Mouse (Mus musculus): ENCODE results near the gene Gm9964.
A peak's percentile ranks its signal among the peaks of the same experiment; 100 is the strongest.
"Not testable (repeated sequence)": the region's sequence is repeated elsewhere in the genome, so short reads cannot be mapped to it uniquely, and the experiment has no call there.

Gene Gm9964

GRCm38 (mm10) chr11:79296856-79297491 is at the start of gene Gm9964:
TSS of gene Gm9964 (minus strand) at chr11:79296906.
- no peak for DNase-seq (ENCODE audit: low spot score)

DNA sequence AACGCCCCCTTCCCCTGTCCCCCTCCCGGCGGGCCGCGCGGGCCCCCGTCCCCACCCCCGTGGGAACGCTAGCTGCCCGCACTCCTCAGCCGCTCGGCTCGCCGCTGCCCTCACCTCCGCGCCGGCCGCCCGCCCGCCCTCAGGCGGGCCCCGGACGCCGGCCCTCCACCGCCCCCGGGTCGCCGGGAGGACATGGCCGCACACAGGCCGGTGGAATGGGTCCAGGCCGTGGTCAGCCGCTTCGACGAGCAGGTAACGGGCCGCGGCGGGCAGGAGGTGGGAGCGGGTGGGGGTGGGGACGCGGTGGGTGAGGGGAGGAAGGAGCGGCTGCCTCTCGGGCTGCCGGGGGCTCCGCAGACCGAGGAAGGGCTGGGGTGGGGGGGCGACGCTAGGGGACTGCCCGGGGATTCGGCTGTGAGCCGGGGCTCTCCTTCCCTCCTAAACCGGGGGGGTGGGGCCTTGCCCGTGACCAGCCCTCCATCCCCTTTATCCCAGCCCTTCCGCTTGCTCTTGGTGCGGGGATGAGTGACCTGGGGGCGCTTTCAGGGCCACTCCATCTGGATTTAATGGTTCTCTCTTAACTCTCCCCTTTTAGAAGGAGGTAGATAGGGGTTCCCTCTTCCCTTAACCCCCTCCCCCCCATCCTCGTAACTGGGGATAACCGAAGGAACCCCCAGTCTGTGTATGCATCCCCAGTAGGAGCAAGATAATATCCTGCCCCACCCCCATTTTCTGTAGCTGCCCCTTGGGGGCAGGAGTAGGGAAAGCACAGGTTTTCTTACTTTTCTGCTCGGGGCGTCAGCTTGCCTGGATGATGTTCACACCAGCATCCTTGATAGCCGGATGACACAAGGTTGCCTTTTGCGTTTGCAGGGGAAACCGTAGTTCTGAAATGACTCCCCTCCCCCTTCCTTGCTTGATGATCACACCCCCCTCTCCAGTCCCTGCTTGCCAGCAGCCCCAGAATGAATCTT is 43.4 kb upstream of the Gm9964 start:
- DNase-seq (ENCODE audit: low spot score), result no peak

GRCm38 (mm10) chr11:79339234-79339807 is 42.6 kb upstream of the Gm9964 start, which contains the start of gene Nf1:
TSS of gene Nf1 (plus strand) at chr11:79339693.
- peak; percentile 94 for DNase-seq (ENCODE audit: low spot score)

DNA sequence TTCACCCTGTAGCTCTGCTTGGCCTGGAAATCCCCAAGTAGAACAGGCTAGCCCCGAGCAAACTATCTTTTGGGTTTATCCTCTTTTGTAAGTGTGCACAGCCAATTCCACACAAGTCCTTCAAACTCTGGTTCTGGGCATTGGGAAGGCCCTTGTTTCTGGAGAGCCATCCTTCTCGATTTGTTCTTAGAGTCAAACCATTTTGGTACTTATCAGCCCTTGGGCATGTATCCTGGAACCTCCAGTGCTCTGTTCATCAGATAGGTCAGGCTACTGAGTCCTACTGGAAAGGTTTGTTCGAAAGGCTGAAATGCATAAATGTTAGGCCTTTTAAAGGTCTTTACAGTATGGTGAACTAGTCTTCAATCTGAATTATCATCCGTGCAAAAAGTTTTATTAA is 41.9 kb upstream of the Gm9964 start:
- no peak for DNase-seq (ENCODE audit: low spot score)

- DNase-seq (ENCODE audit: low spot score), result no peak
Measured at GRCm38 (mm10) chr11:79336722-79337267, 40.1 kb upstream of the Gm9964 start.

DNA sequence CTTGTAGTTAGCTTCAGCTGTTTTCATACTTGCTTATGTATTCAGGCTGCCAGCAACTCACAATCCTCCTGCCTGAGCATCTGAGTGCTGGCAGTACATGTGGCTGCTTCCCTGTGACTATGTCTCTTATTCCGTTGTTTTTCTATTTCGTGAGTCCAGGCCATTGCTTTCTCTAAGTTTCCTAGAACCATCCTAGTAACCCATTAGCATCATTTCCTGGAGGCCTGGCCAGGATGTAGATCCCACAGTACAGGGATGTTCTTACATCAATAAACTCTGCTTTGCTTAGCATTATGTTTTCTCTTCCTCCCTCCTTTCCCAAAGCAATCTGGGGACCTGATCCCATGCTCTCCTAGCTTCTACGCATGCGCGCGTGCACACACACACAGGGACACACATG is 38.4 kb upstream of the Gm9964 start:
- DNase-seq (ENCODE audit: low spot score), result no peak

DNA sequence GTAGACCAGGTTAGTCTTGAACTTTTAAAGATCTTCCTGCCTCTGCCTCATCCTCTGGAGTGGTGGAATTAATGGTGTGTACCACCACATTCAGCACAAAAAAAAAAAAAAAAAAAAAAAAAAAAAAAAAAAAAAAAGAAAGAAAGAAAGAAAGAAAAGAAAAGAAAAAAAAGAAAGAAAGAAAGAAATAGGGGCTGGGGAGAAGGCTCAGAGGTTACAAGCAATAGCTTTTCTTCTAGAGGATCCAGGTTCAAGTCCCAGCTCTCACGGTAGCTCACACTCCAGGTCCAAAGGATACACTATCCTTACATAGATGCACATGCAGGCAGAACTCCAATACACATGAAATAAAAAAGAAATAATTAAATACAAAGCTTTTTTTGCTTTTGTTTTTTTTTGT is 32.9 kb upstream of the Gm9964 start:
- DNase-seq (ENCODE audit: low spot score), result no peak

GRCm38 (mm10) chr11:79328060-79328459 is 31.4 kb upstream of the Gm9964 start:
- no peak for DNase-seq (ENCODE audit: low spot score)

DNA sequence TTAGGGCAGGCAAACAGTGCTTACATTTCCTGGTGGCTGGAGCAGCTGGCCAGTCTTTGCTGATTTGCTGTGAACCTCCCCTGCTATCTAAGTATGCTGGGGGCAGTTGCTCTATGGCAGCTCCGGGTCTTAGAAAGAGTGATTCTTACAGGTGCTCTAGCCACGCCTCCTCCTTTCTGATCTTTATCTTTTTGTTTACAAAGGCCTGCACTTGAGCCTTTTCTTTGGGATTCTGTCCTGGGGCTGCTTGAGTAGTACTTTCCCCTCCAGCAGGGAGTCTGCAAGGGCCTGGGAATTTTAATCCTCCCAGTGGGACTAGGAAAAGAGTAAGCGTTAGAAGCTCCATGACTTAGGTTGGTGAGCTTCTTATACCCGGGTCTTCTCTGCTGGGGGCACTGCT is 30.4 kb upstream of the Gm9964 start:
- DNase-seq (ENCODE audit: low spot score), result no peak

- peak; percentile 54 for DNase-seq (ENCODE audit: low spot score)
Measured at GRCm38 (mm10) chr11:79325663-79326062, 29.0 kb upstream of the Gm9964 start.

- no peak for DNase-seq (ENCODE audit: low spot score)
Measured at GRCm38 (mm10) chr11:79323985-79324685, 27.4 kb upstream of the Gm9964 start.

DNA sequence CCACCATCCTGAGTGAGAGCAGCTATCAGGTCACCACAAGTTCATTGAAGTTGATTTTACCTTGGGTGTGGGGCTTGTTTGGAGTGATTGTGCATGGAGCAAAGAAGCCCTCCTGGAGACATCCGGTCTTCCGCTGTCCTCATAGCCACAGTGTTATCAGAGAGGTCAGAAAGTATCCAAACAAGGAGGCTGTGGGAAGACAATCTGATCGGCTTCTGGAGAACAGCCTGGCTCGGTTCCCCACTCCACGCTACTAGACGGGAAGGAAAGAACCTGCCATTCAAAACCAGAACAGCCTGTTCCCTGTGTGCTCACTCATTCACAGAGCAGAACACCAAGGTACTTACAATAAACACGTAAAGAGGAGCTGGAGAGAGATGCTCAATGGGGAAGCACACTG is 23.1 kb upstream of the Gm9964 start:
- DNase-seq (ENCODE audit: low spot score), result peak; percentile 74

DNA sequence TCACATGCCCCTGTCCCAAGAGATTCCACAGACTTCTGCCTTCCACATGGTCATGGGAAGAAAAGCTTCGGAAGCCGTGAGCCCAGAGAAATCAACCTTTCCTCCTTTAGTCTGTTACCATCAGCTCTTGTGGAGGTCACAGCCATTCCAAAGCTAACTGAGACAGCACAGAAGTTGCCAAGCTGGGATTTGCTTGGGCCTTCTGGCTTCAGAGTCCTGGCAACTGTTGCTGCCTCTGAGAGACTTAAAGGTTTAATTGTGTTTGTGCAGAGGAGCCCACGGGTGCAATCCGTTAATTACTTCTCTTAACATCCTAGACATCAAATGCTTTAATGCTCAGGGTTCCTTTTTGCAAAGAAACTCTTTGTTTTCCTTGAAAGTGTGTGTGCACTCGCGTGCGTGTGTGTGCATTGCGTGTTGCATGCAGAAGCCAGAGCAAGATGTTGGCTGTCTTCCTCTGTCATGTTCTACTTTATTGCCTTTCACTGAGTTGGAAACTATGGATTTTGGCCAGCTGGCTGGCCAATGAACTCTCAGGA is 20.2 kb upstream of the Gm9964 start:
- no peak for DNase-seq (ENCODE audit: low spot score)

GRCm38 (mm10) chr11:79310467-79310866 is 13.8 kb upstream of the Gm9964 start:
- DNase-seq (ENCODE audit: low spot score), result no peak

- DNase-seq (ENCODE audit: low spot score), result no peak
Measured at GRCm38 (mm10) chr11:79307560-79308200, 11.0 kb upstream of the Gm9964 start.

- peak; percentile 59 for DNase-seq (ENCODE audit: low spot score)
Measured at GRCm38 (mm10) chr11:79306996-79307395, 10.3 kb upstream of the Gm9964 start.

- DNase-seq (ENCODE audit: low spot score), result peak; percentile 50
Measured at GRCm38 (mm10) chr11:79306510-79306909, 9.8 kb upstream of the Gm9964 start.

DNA sequence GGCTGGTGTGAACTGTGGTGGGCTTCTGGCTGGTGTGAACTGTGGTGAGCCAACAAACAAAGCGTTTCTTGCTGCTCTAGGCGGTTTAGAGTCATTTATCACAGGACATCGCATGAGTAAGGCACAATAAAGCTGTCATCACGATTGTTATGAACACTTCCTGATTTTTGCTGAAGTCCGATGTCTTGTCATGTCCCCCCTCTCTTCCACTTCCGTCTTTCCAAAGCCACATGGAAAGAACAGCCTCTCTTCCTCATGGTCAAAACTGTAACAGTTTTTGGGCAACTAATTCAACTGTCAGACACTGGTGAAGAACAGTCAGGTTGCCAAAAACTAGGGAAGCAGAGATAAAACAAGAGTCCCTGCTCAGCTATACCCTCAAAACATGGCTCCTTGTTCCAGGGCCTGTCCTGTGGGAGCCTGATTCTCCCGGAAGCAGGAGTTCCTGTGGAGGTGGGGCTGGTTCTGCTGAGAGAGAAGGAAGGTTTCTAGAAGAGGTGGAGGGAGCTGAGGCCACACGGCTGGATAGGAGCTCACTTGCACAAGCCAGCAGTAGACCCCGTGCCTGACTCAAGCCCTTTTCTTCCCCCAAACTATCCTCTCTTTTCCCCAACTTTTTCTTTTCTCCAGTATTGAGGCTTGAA is 9.1 kb upstream of the Gm9964 start:
- peak; percentile 33 for DNase-seq (ENCODE audit: low spot score)

DNA sequence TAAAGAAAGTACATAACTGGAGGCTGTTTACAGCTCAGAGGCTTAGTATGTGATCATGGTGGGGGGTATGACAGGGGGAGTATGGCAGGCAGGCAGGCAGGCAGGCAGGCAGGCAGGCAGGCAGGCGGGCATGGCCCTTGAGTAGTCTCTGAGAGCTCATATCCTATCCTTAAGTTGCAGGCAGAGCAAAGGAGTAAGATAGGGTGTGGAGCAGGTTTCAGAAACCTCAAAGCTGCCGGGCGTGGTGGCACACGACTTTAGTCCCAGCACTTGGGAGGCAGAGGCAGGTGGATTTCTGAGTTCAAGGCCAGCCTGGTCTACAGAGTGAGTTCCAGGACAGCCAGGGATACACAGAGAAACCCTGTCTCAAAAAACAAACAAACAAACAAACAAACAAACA is 7.5 kb upstream of the Gm9964 start:
- not testable (repeated sequence) for DNase-seq (ENCODE audit: low spot score)

DNA sequence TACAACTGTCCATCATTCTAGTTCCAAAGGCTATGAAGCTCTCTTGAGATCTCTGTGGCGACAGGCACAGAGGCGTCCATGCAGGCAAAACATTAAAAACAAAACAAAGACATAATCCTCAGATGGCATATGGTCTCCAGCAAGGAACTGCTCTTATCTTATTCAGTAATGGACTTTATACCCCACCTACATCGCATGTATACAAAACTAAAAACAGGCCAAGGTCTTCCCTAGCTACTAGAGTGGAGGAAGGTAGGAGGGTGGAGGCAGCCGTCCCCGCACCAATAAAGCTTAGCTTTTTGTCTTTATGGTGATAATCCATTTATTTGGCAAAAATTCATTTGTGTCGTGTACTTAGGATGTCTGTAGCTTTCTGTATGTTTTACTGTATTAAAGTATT is 6.4 kb upstream of the Gm9964 start:
- no peak for DNase-seq (ENCODE audit: low spot score)
